In genomic region chr7:118254460-118254859, GRCm38 (mm10) we compare ENCODE assay signal across 8 mouse cellular contexts. TPM values are rescaled to one million over a fixed set of nuclear protein-coding genes. Genes with fewer than 3 reads are reported as not detected.
DNase-seq lines count a peak whose midpoint lies in the region; ATAC-seq lines count a peak whose summit lies in the region.

No protein-coding gene starts in this region.

- H3K4me2 ChIP-seq in limb, embryonic 13.5 days (replicated peaks), result no peak overlapping the region
- H3K4me2 ChIP-seq in hindbrain, embryonic 11.5 days (replicated peaks; ENCODE audit: low read depth, low read length), result no peak overlapping the region
- H3K4me2 ChIP-seq in midbrain, embryonic 14.5 days (ENCODE audit: low read length), result no peak overlapping the region

- ATAC-seq in limb, embryonic 13.5 days (ENCODE audit: low FRiP score, low read depth), result no peak
- ATAC-seq in hindbrain, embryonic 11.5 days (ENCODE audit: low FRiP score), result no peak
- no peak; the same call in 1 of the 2 replicates for ATAC-seq in midbrain, embryonic 14.5 days (ENCODE audit: low FRiP score, low TSS enrichment)
- no peak for ATAC-seq in monocyte, adult 5-6 weeks (replicated peaks; ENCODE audit: insufficient number of reproducible peaks, low FRiP score, low TSS enrichment, poor library complexity, severe bottlenecking)
- ATAC-seq in CD4-positive, CD25-positive, alpha-beta regulatory T cell, adult 4 months, result no peak

- peaks cover 3% of the 10 kb centered on the region; the same call in 1 of the 2 replicates for H3K4me1 ChIP-seq in limb, embryonic 13.5 days
- peaks cover 14% of the 10 kb centered on the region for H3K4me1 ChIP-seq in limb, embryonic 10.5 days
- H3K4me1 ChIP-seq in hindbrain, embryonic 11.5 days (replicated peaks; ENCODE audit: control insufficient read depth, insufficient read depth, low read length), result no peaks in the 10 kb centered on the region; the same call in 1 of the 2 replicates
- H3K4me1 ChIP-seq in midbrain, embryonic 14.5 days (ENCODE audit: control insufficient read depth, insufficient read depth, low read length), result no peaks in the 10 kb centered on the region

- no peak overlapping the region for H3K4me3 ChIP-seq in limb, embryonic 13.5 days
- H3K4me3 ChIP-seq in limb, embryonic 10.5 days, result no peak overlapping the region
- H3K4me3 ChIP-seq in hindbrain, embryonic 11.5 days (ENCODE audit: low read depth, low read length), result no peak overlapping the region
- H3K4me3 ChIP-seq in midbrain, embryonic 14.5 days (replicated peaks; ENCODE audit: low read depth, low read length), result no peak overlapping the region

- H3K36me3 ChIP-seq in limb, embryonic 13.5 days, result no peaks in the 10 kb centered on the region
- H3K36me3 ChIP-seq in limb, embryonic 10.5 days, result no peaks in the 10 kb centered on the region
- no peaks in the 10 kb centered on the region for H3K36me3 ChIP-seq in hindbrain, embryonic 11.5 days (ENCODE audit: control insufficient read depth, insufficient read depth, low read length)
- no peaks in the 10 kb centered on the region for H3K36me3 ChIP-seq in midbrain, embryonic 14.5 days (ENCODE audit: control insufficient read depth, insufficient read depth, low read length)

- H3K27ac ChIP-seq in limb, embryonic 13.5 days, result no peak overlapping the region
- H3K27ac ChIP-seq in limb, embryonic 10.5 days, result no peak overlapping the region
- no peak overlapping the region for H3K27ac ChIP-seq in hindbrain, embryonic 11.5 days (ENCODE audit: low read depth, low read length)
- 0 out of 2 replicates have a peak overlapping the region, but pooled peaks have one; percentile 56 for H3K27ac ChIP-seq in midbrain, embryonic 14.5 days (replicated peaks; ENCODE audit: low read depth, low read length)

- no peak for DNase-seq in limb, embryonic 10.5 days (ENCODE audit: low spot score)
- DNase-seq in cerebellum, adult 9-10 months, result peak; percentile 98
- DNase-seq in hindbrain, embryonic 11.5 days (ENCODE audit: low spot score), result peak; percentile 17
- peak; percentile 50 for DNase-seq in midbrain, embryonic 14.5 days
- no peak for DNase-seq in lung, postnatal 14 days

- WGBS in limb, embryonic 13.5 days, result 67% methylated on average over 8 of the region's 8 CpGs
- 84% methylated on average over 8 of the region's 8 CpGs for WGBS in limb, embryonic 10.5 days
- WGBS in hindbrain, embryonic 11.5 days, result 48% methylated on average over 8 of the region's 8 CpGs
- 30% methylated on average over 8 of the region's 8 CpGs for WGBS in midbrain, embryonic 14.5 days

- 0 out of 2 replicates have a peak overlapping the region, but pooled peaks have one; percentile 2 for H3K9ac ChIP-seq in limb, embryonic 13.5 days
- no peak overlapping the region for H3K9ac ChIP-seq in hindbrain, embryonic 11.5 days (ENCODE audit: low read depth, low read length)
- no peak overlapping the region for H3K9ac ChIP-seq in midbrain, embryonic 14.5 days (replicated peaks; ENCODE audit: low read length)

- no peaks in the 10 kb centered on the region for H3K9me3 ChIP-seq in limb, embryonic 13.5 days
- H3K9me3 ChIP-seq in limb, embryonic 10.5 days (replicated peaks), result no peaks in the 10 kb centered on the region
- no peaks in the 10 kb centered on the region for H3K9me3 ChIP-seq in hindbrain, embryonic 11.5 days (ENCODE audit: control insufficient read depth, low read length)
- no peaks in the 10 kb centered on the region for H3K9me3 ChIP-seq in midbrain, embryonic 14.5 days (ENCODE audit: control insufficient read depth, low read length)

- H3K27me3 ChIP-seq in limb, embryonic 13.5 days, result no peaks in the 10 kb centered on the region
- H3K27me3 ChIP-seq in limb, embryonic 10.5 days (ENCODE audit: low read depth, poor library complexity, severe bottlenecking), result no peaks in the 10 kb centered on the region
- H3K27me3 ChIP-seq in hindbrain, embryonic 11.5 days (ENCODE audit: control insufficient read depth, insufficient read depth, low read length), result no peaks in the 10 kb centered on the region
- H3K27me3 ChIP-seq in midbrain, embryonic 14.5 days (ENCODE audit: control insufficient read depth, insufficient read depth, low read length), result no peaks in the 10 kb centered on the region

RNA-seq across cellular contexts. Expression of gene Smg1, which starts 11.0 kb away (rescaled TPM):
- polyA plus RNA-seq in limb, embryonic 13.5 days (2015; fragmentation: Nextera tagmentation; extraction: Ambion mirVana), result 20.8 and 21.2 TPM in 2 replicates
- 18.0 and 21.8 TPM in 2 replicates for polyA plus RNA-seq in limb, embryonic 10.5 days (2016; fragmentation: Nextera tagmentation; extraction: Ambion mirVana)
- polyA plus RNA-seq in hindbrain, embryonic 11.5 days (2014; fragmentation: Nextera tagmentation; extraction: Ambion mirVana), result 20.1 and 30.3 TPM in 2 replicates
- polyA plus RNA-seq in midbrain, embryonic 14.5 days (2014; fragmentation: Nextera tagmentation; extraction: Ambion mirVana), result 31.7 and 38.4 TPM in 2 replicates
- total RNA-seq in monocyte, adult 5-6 weeks (2017), result 80.6 to 144 TPM (median 86.0 TPM) in 3 replicates
- polyA plus RNA-seq in CD4-positive, CD25-positive, alpha-beta regulatory T cell, adult 4 months (2017; shearing (Covaris generic)), result 10 to 100 TPM; 30.2 to 44.0 TPM

Comparison
In these comparisons a context has a peak if more than half of its experiments do, and no peak if none do; other contexts are left out.
1. DNase-seq: peak in cerebellum, adult 9-10 months (single experiment), hindbrain, embryonic 11.5 days (single experiment) and midbrain, embryonic 14.5 days (single experiment); none in limb, embryonic 10.5 days (single experiment) and lung, postnatal 14 days (single experiment).